Mouse (Mus musculus) kidney, embryonic 16.5 days (tissue): ENCODE results near the gene Fbxo46. TPM values are rescaled to one million over a fixed set of nuclear protein-coding genes. Genes with fewer than 3 reads are reported as not detected.

Source experiments
- ATAC-seq: fragments of 200-750 bp; cut with Nextera tagmentation; 2 replicates; pipeline ENCODE4 v1.8.0; 2017; ENCODE audit warnings: moderate TSS enrichment; ENCODE audit not compliant: low FRiP score, low TSS enrichment
- H3K27ac ChIP-seq: fragments of 300-500 bp; sonication (generic); 2 replicates; pipeline ENCODE4 v1.5.1; 2014; ENCODE audit warnings: low read length
- H3K27me3 ChIP-seq: fragments of 300-500 bp; sonication (generic); 2 replicates; pipeline ENCODE4 v1.6.1; 2014; ENCODE audit warnings: low read length, control low read depth, mixed read lengths; ENCODE audit not compliant: insufficient read depth
- H3K36me3 ChIP-seq: fragments of 300-500 bp; sonication (generic); 2 replicates; pipeline ENCODE4 v1.6.1; 2014; ENCODE audit warnings: low read length, control low read depth, mixed read lengths; ENCODE audit not compliant: insufficient read depth
- H3K4me1 ChIP-seq: fragments of 300-500 bp; sonication (generic); 2 replicates; pipeline ENCODE4 v1.6.1; 2014; ENCODE audit warnings: low read length, control low read depth, mixed read lengths; ENCODE audit not compliant: insufficient read depth
- H3K4me2 ChIP-seq: fragments of 300-500 bp; sonication (generic); replicated peaks from 2 replicates; pipeline ENCODE4 v1.6.1; 2014; ENCODE audit warnings: low read depth, low read length
- H3K4me3 ChIP-seq: fragments of 300-500 bp; sonication (generic); 2 replicates; pipeline ENCODE4 v1.5.1; 2014; ENCODE audit warnings: mild to moderate bottlenecking, low read length
- H3K9ac ChIP-seq: fragments of 300-500 bp; sonication (generic); replicated peaks from 2 replicates; pipeline ENCODE4 v1.6.1; 2014; ENCODE audit warnings: low read length
- H3K9me3 ChIP-seq: fragments of 300-500 bp; sonication (generic); 2 replicates; pipeline ENCODE4 v1.6.1; 2016; ENCODE audit warnings: low read length, control low read depth
- WGBS: fragments of 180-500 bp; shearing (Covaris S2); extraction: QIAGEN DNeasy Blood & Tissue Kit; methylation state at CpG from one replicate; pipeline ENCODE4 v1.1.7; 2014; 5-methylcytosine and 5-hydroxymethylcytosine counted together
- polyA plus RNA-seq: library from polyadenylated mRNA; unstranded; fragments of >200 nt; fragmentation: Nextera tagmentation; extraction: Ambion mirVana; gene quantifications from 2 replicates; pipeline ENCODE4 v1.2.1, GENCODE M21; 2015

Fbxo46 gene
- polyA plus RNA-seq, 1 experiment from 2014 or later, result 18.4 TPM

GRCm38 (mm10) chr7:19097863-19098262, 21.8 kb upstream of the Fbxo46 start:
- no peak for ATAC-seq
- Histone ChIP-seq H3K27me3 (no peaks in the 10 kb centered on the region), H3K36me3 (peaks cover 10% of the 10 kb centered on the region; the same call in 1 of the 2 replicates), H3K4me2 (no peak overlapping the region), H3K4me1 (peaks cover 24% of the 10 kb centered on the region), H3K27ac (no peak overlapping the region), H3K9ac (no peak overlapping the region), H3K9me3 (no peaks in the 10 kb centered on the region), H3K4me3 (no peak overlapping the region)

GRCm38 (mm10) chr7:19098811-19099210, 20.8 kb upstream of the Fbxo46 start:
- ATAC-seq, result no peak

GRCm38 (mm10) chr7:19100290-19100689, 19.4 kb upstream of the Fbxo46 start:
- ATAC-seq, result no peak
- no peak overlapping the region for H3K27ac ChIP-seq
- peaks cover 10% of the 10 kb centered on the region; the same call in 1 of the 2 replicates for H3K36me3 ChIP-seq
- H3K4me3 ChIP-seq, result no peak overlapping the region
- 83% methylated on average over 1 of the region's 1 CpGs for WGBS
- H3K4me2 ChIP-seq, result no peak overlapping the region
- no peaks in the 10 kb centered on the region for H3K27me3 ChIP-seq
- H3K9ac ChIP-seq, result no peak overlapping the region
- peaks cover 18% of the 10 kb centered on the region for H3K4me1 ChIP-seq
- H3K9me3 ChIP-seq, result no peaks in the 10 kb centered on the region

More at GRCm38 (mm10) chr7:19098811-19099210, 20.8 kb upstream of the Fbxo46 start:
- no peak overlapping the region for H3K27ac ChIP-seq
- peaks cover 10% of the 10 kb centered on the region; the same call in 1 of the 2 replicates for H3K36me3 ChIP-seq
- no peak overlapping the region for H3K9ac ChIP-seq
- H3K4me1 ChIP-seq, result peaks cover 18% of the 10 kb centered on the region
- H3K4me3 ChIP-seq, result no peak overlapping the region
- no peak overlapping the region for H3K4me2 ChIP-seq
- no peaks in the 10 kb centered on the region for H3K9me3 ChIP-seq
- WGBS, result 69% methylated on average over 7 of the region's 7 CpGs
- no peaks in the 10 kb centered on the region for H3K27me3 ChIP-seq

GRCm38 (mm10) chr7:19103741-19104140, 15.9 kb upstream of the Fbxo46 start:
- Histone ChIP-seq H3K9me3 (no peaks in the 10 kb centered on the region), H3K27me3 (no peaks in the 10 kb centered on the region), H3K4me3 (no peak overlapping the region), H3K27ac (no peak overlapping the region), H3K9ac (no peak overlapping the region), H3K4me2 (no peak overlapping the region), H3K36me3 (no peaks in the 10 kb centered on the region), H3K4me1 (no peaks in the 10 kb centered on the region)
- ATAC-seq, result no peak

- WGBS, result 84% methylated on average over 2 of the region's 2 CpGs
Measured at GRCm38 (mm10) chr7:19104486-19104885, 15.2 kb upstream of the Fbxo46 start.

GRCm38 (mm10) chr7:19107436-19107835, 12.2 kb upstream of the Fbxo46 start:
- Histone ChIP-seq H3K4me2 (no peak overlapping the region), H3K36me3 (no peaks in the 10 kb centered on the region), H3K4me3 (no peak overlapping the region), H3K27me3 (no peaks in the 10 kb centered on the region), H3K4me1 (no peaks in the 10 kb centered on the region), H3K9ac (no peak overlapping the region), H3K27ac (no peak overlapping the region), H3K9me3 (no peaks in the 10 kb centered on the region)
- 64% methylated on average over 3 of the region's 3 CpGs for WGBS
- no peak for ATAC-seq

More at GRCm38 (mm10) chr7:19104486-19104885, 15.2 kb upstream of the Fbxo46 start:
- no peak overlapping the region for H3K4me2 ChIP-seq
- H3K9me3 ChIP-seq, result no peaks in the 10 kb centered on the region
- no peaks in the 10 kb centered on the region for H3K36me3 ChIP-seq
- H3K27me3 ChIP-seq, result no peaks in the 10 kb centered on the region
- H3K27ac ChIP-seq, result no peak overlapping the region
- no peaks in the 10 kb centered on the region for H3K4me1 ChIP-seq
- no peak overlapping the region for H3K9ac ChIP-seq
- H3K4me3 ChIP-seq, result no peak overlapping the region
- ATAC-seq, result no peak

- WGBS, result 78% methylated on average over 1 of the region's 1 CpGs
- ATAC-seq, result no peak
- H3K9me3 ChIP-seq, result no peaks in the 10 kb centered on the region
- no peaks in the 10 kb centered on the region for H3K27me3 ChIP-seq
- no peaks in the 10 kb centered on the region for H3K36me3 ChIP-seq
- H3K27ac ChIP-seq, result no peak overlapping the region
- no peaks in the 10 kb centered on the region for H3K4me1 ChIP-seq
- H3K4me3 ChIP-seq, result no peak overlapping the region
- H3K4me2 ChIP-seq, result no peak overlapping the region
- H3K9ac ChIP-seq, result no peak overlapping the region
Measured at GRCm38 (mm10) chr7:19109565-19109964, 10.1 kb upstream of the Fbxo46 start.

GRCm38 (mm10) chr7:19118028-19118771, 1.5 kb upstream of the Fbxo46 start, which contains the start of gene Gm4969:
Gene Gm4969, minus strand, starts transcription at chr7:19118368.
- peaks cover 3% of the 10 kb centered on the region; the same call in 1 of the 2 replicates for H3K36me3 ChIP-seq
- no peak within 1 kb of the TSS for H3K27ac ChIP-seq
- peak within 1 kb of the TSS; percentile 56 for H3K4me2 ChIP-seq
- no peaks in the 10 kb centered on the region for H3K27me3 ChIP-seq
- peak within 1 kb of the TSS; percentile 44 for H3K9ac ChIP-seq
- H3K4me3 ChIP-seq, result peak within 1 kb of the TSS; percentile 35
- H3K9me3 ChIP-seq, result peaks cover 15% of the 10 kb centered on the region; the same call in 1 of the 2 replicates
- peak; percentile 50 for ATAC-seq
- H3K4me1 ChIP-seq, result peaks cover 19% of the 10 kb centered on the region
- 22% methylated on average over 64 of the region's 64 CpGs for WGBS

- no peaks in the 10 kb centered on the region for H3K27me3 ChIP-seq
- WGBS, result 96% methylated on average over 8 of the region's 8 CpGs
- H3K4me2 ChIP-seq, result 0 out of 2 replicates have a peak overlapping the region, but pooled peaks have one; percentile 21
- H3K9ac ChIP-seq, result no peak overlapping the region
- H3K27ac ChIP-seq, result no peak overlapping the region
- peaks cover 15% of the 10 kb centered on the region; the same call in 1 of the 2 replicates for H3K9me3 ChIP-seq
- ATAC-seq, result 0 out of 2 replicates have a peak, but pooled peaks have one; percentile 3
- peaks cover 3% of the 10 kb centered on the region; the same call in 1 of the 2 replicates for H3K36me3 ChIP-seq
- peaks cover 19% of the 10 kb centered on the region for H3K4me1 ChIP-seq
- H3K4me3 ChIP-seq, result no peak overlapping the region
Measured at GRCm38 (mm10) chr7:19119083-19119482, 576 bp upstream of the Fbxo46 start.

- H3K36me3 ChIP-seq, result peaks cover 3% of the 10 kb centered on the region; the same call in 1 of the 2 replicates
- H3K9ac ChIP-seq, result no peak overlapping the region
- H3K4me2 ChIP-seq, result no peak overlapping the region
- 90% methylated on average over 4 of the region's 4 CpGs for WGBS
- peaks cover 19% of the 10 kb centered on the region for H3K4me1 ChIP-seq
- no peak overlapping the region for H3K27ac ChIP-seq
- no peaks in the 10 kb centered on the region for H3K27me3 ChIP-seq
- no peak overlapping the region for H3K4me3 ChIP-seq
- no peak for ATAC-seq
- peaks cover 15% of the 10 kb centered on the region; the same call in 1 of the 2 replicates for H3K9me3 ChIP-seq
Measured at GRCm38 (mm10) chr7:19121686-19122085, 2.0 kb downstream of the Fbxo46 start.
